Mouse (Mus musculus) gastrocnemius, postnatal 25 days (tissue): ENCODE measurements at regions not wholly inside any gene's neighbourhood (a gene's known extent, or its start where the extent isn't known, plus 50 kb on each side); places are given as distances from the start of the nearest gene placed in this dataset.

Experiments
- DNase-seq: peaks from one replicate; pipeline ENCODE4 v3.0.0; 2022

GRCm38 (mm10) chr8:28117997-28118778 lies 670.7 kb downstream of the Poteg start:
- no peak for DNase-seq

GRCm38 (mm10) chr8:28125021-28125420 lies 677.6 kb downstream of the Poteg start:
- no peak for DNase-seq

GRCm38 (mm10) chr8:28141916-28142315 lies 694.4 kb downstream of the Poteg start:
- DNase-seq, result no peak

- DNase-seq, result no peak
These were observed 701.4 kb downstream of the Poteg start for GRCm38 (mm10) chr8:28148599-28149452.

GRCm38 (mm10) chr8:28149453-28149767 lies 701.9 kb downstream of the Poteg start:
- no peak for DNase-seq

GRCm38 (mm10) chr8:28160651-28161050 lies 713.2 kb downstream of the Poteg start:
- DNase-seq, result no peak

- no peak for DNase-seq
These were observed 720.6 kb downstream of the Poteg start for GRCm38 (mm10) chr8:28168036-28168435.

- no peak for DNase-seq
These were observed 724.0 kb downstream of the Poteg start for GRCm38 (mm10) chr8:28171456-28171855.

GRCm38 (mm10) chr8:28195943-28196342 lies 748.5 kb downstream of the Poteg start:
- no peak for DNase-seq

GRCm38 (mm10) chr8:28235562-28235961 lies 788.1 kb downstream of the Poteg start:
- DNase-seq, result no peak

GRCm38 (mm10) chr8:28239411-28239810 lies 791.9 kb downstream of the Poteg start:
- no peak for DNase-seq

- DNase-seq, result no peak
These were observed 805.1 kb downstream of the Poteg start for GRCm38 (mm10) chr8:28252399-28253240.

- no peak for DNase-seq
These were observed 819.8 kb downstream of the Poteg start for GRCm38 (mm10) chr8:28267277-28267676.

GRCm38 (mm10) chr8:28284257-28284656 lies 836.8 kb downstream of the Poteg start:
- DNase-seq, result no peak

GRCm38 (mm10) chr8:28298896-28299793 lies 851.7 kb downstream of the Poteg start:
- no peak for DNase-seq

- no peak for DNase-seq
These were observed 869.6 kb downstream of the Poteg start for GRCm38 (mm10) chr8:28317081-28317480.

GRCm38 (mm10) chr8:28333388-28333787 lies 885.9 kb downstream of the Poteg start:
- no peak for DNase-seq

- DNase-seq, result no peak
These were observed 890.0 kb downstream of the Poteg start for GRCm38 (mm10) chr8:28337484-28337883.

- no peak for DNase-seq
These were observed 893.8 kb downstream of the Poteg start for GRCm38 (mm10) chr8:28341236-28341635.

- DNase-seq, result no peak
These were observed 919.0 kb downstream of the Poteg start for GRCm38 (mm10) chr8:28366470-28366869.

- no peak for DNase-seq
These were observed 919.9 kb downstream of the Poteg start for GRCm38 (mm10) chr8:28367361-28367760.

GRCm38 (mm10) chr8:28371752-28372151 lies 924.3 kb downstream of the Poteg start:
- DNase-seq, result no peak
